Mouse (Mus musculus) heart, postnatal 0 days (tissue): ENCODE measurements around the gene Naa38. TPM values are rescaled to one million over a fixed set of nuclear protein-coding genes. Genes with fewer than 3 reads are reported as not detected.
A peak's percentile ranks its signal among the peaks of the same experiment; 100 is the strongest.

Source experiments
- ATAC-seq: fragments of 200-750 bp; cut with Nextera tagmentation; 2 replicates; pipeline ENCODE4 v1.8.0; 2017; ENCODE audit warnings: low read depth, moderate number of reproducible peaks, moderate library complexity; ENCODE audit not compliant: insufficient read depth
- DNase-seq: peaks from one replicate; pipeline ENCODE4 v3.0.0-alpha.2; 2016; ENCODE audit warnings: low spot score
- H3K27ac ChIP-seq: fragments of 300-500 bp; sonication (generic); 2 replicates; pipeline ENCODE4 v1.5.1; 2014; ENCODE audit warnings: low read depth, mild to moderate bottlenecking
- H3K27me3 ChIP-seq: fragments of 300-500 bp; sonication (generic); 2 replicates; pipeline ENCODE4 v1.6.1; 2014; ENCODE audit warnings: low read length, mixed read lengths; ENCODE audit not compliant: control insufficient read depth, insufficient read depth
- H3K36me3 ChIP-seq: fragments of 300-500 bp; sonication (generic); replicated peaks from 2 replicates; pipeline ENCODE4 v1.6.1; 2014; ENCODE audit warnings: low read length, mixed read lengths; ENCODE audit not compliant: control insufficient read depth, insufficient read depth
- H3K4me1 ChIP-seq: fragments of 300-500 bp; sonication (generic); 2 replicates; pipeline ENCODE4 v1.6.1; 2014; ENCODE audit warnings: antibody characterized with exemption; ENCODE audit not compliant: control insufficient read depth, insufficient read depth
- H3K4me2 ChIP-seq: fragments of 300-500 bp; sonication (generic); 2 replicates; pipeline ENCODE4 v1.6.1; 2014; ENCODE audit warnings: low read depth, mild to moderate bottlenecking, low read length, moderate library complexity
- H3K4me3 ChIP-seq: fragments of 300-500 bp; sonication (generic); 2 replicates; pipeline ENCODE4 v1.5.1; 2014; ENCODE audit warnings: low read depth, low read length
- H3K9ac ChIP-seq: fragments of 300-500 bp; sonication (generic); replicated peaks from 2 replicates; pipeline ENCODE4 v1.6.1; 2014; ENCODE audit warnings: low read depth, low read length, mixed read lengths
- H3K9me3 ChIP-seq: fragments of 300-500 bp; sonication (generic); replicated peaks from 2 replicates; pipeline ENCODE4 v1.6.1; 2016; ENCODE audit warnings: low read length; ENCODE audit not compliant: control insufficient read depth
- CTCF ChIP-seq: IDR thresholded peaks from 2 replicates; pipeline ENCODE4 v1.5.1; 2016; ENCODE audit warnings: antibody characterized with exemption, control low read depth, low read depth
- EP300 ChIP-seq: IDR thresholded peaks from 2 replicates; pipeline ENCODE4 v1.6.1; 2016; ENCODE audit warnings: antibody characterized with exemption, low read depth
- WGBS: fragments of 180-500 bp; shearing (Covaris S2); extraction: QIAGEN DNeasy Blood & Tissue Kit; methylation state at CpG from one replicate; pipeline ENCODE4 v1.1.7; 2014; 5-methylcytosine and 5-hydroxymethylcytosine counted together
- polyA plus RNA-seq: library from polyadenylated mRNA; unstranded; fragments of >200 nt; fragmentation: Nextera tagmentation; extraction: Ambion mirVana; gene quantifications from 2 replicates; pipeline ENCODE4 v1.2.1, GENCODE M21; 2015
- total RNA-seq: library from RNA; depleted of rRNA; stranded (reverse); fragments of >200 nt; gene quantifications from 2 replicates; pipeline ENCODE4 v1.2.3, GENCODE M21; 2014; ENCODE audit warnings: low replicate concordance

Gene Naa38
- total and polyA plus RNA-seq, 2 experiments from 2014 or later = 64.9 to 171 TPM

- H3K9me3 ChIP-seq = no peaks in the 10 kb centered on the region
- peaks cover 41% of the 10 kb centered on the region for H3K4me1 ChIP-seq
- WGBS = 51% methylated on average over 8 of the region's 8 CpGs
- no peak overlapping the region for H3K9ac ChIP-seq
- H3K27ac ChIP-seq = peak overlapping the region; percentile 49
- no peak for ATAC-seq
- no peak for TF ChIP-seq EP300
- no peak for TF ChIP-seq CTCF
- H3K4me3 ChIP-seq = no peak overlapping the region
- H3K4me2 ChIP-seq = peak overlapping the region; percentile 24; the same call in 1 of the 2 replicates
- peaks cover 34% of the 10 kb centered on the region for H3K36me3 ChIP-seq
- no peaks in the 10 kb centered on the region for H3K27me3 ChIP-seq
- DNase-seq = no peak
Observed at GRCm38 (mm10) chr11:69364376-69364775, 30.9 kb upstream of the Naa38 start.

GRCm38 (mm10) chr11:69364910-69365309, 30.4 kb upstream of the Naa38 start:
- no peak for TF ChIP-seq EP300
- no peak for TF ChIP-seq CTCF
- peak; percentile 81 for ATAC-seq
- H3K27ac ChIP-seq = peak overlapping the region; percentile 97
- peaks cover 41% of the 10 kb centered on the region for H3K4me1 ChIP-seq
- no peak overlapping the region for H3K4me3 ChIP-seq
- H3K9me3 ChIP-seq = no peaks in the 10 kb centered on the region
- H3K27me3 ChIP-seq = no peaks in the 10 kb centered on the region
- 2% methylated on average over 6 of the region's 6 CpGs for WGBS
- H3K9ac ChIP-seq = no peak overlapping the region
- peaks cover 30% of the 10 kb centered on the region for H3K36me3 ChIP-seq
- peak overlapping the region; percentile 24; the same call in 1 of the 2 replicates for H3K4me2 ChIP-seq
- peak; percentile 91 for DNase-seq

- no peak for TF ChIP-seq CTCF
- no peak for TF ChIP-seq EP300
- Histone ChIP-seq H3K4me3 (0 out of 2 replicates have a peak overlapping the region, but pooled peaks have one; percentile 99), H3K27ac (peak overlapping the region; percentile 97), H3K9ac (peak overlapping the region; percentile 54; the same call in 1 of the 2 replicates), H3K27me3 (no peaks in the 10 kb centered on the region), H3K36me3 (peaks cover 22% of the 10 kb centered on the region), H3K4me2 (peak overlapping the region; percentile 99), H3K4me1 (peaks cover 41% of the 10 kb centered on the region), H3K9me3 (no peaks in the 10 kb centered on the region)
- DNase-seq (no peak), ATAC-seq (no peak)
- 41% methylated on average over 6 of the region's 6 CpGs for WGBS
Observed at GRCm38 (mm10) chr11:69365722-69366121, 29.6 kb upstream of the Naa38 start.

GRCm38 (mm10) chr11:69366157-69366854, 29.0 kb upstream of the Naa38 start:
- ATAC-seq = peak; percentile 75
- peak overlapping the region; percentile 97 for H3K27ac ChIP-seq
- WGBS = under 1% methylated on average over 26 of the region's 26 CpGs
- peaks cover 17% of the 10 kb centered on the region for H3K36me3 ChIP-seq
- H3K4me3 ChIP-seq = peak overlapping the region; percentile 99
- TF ChIP-seq CTCF = 0 out of 2 replicates have a peak, but pooled peaks have one; percentile 14
- peak; percentile 37; the same call in 1 of the 2 replicates for TF ChIP-seq EP300
- H3K4me1 ChIP-seq = peaks cover 41% of the 10 kb centered on the region
- no peaks in the 10 kb centered on the region for H3K27me3 ChIP-seq
- DNase-seq = peak; percentile 96
- H3K4me2 ChIP-seq = peak overlapping the region; percentile 99
- no peaks in the 10 kb centered on the region for H3K9me3 ChIP-seq
- peak overlapping the region; percentile 99 for H3K9ac ChIP-seq

DNA sequence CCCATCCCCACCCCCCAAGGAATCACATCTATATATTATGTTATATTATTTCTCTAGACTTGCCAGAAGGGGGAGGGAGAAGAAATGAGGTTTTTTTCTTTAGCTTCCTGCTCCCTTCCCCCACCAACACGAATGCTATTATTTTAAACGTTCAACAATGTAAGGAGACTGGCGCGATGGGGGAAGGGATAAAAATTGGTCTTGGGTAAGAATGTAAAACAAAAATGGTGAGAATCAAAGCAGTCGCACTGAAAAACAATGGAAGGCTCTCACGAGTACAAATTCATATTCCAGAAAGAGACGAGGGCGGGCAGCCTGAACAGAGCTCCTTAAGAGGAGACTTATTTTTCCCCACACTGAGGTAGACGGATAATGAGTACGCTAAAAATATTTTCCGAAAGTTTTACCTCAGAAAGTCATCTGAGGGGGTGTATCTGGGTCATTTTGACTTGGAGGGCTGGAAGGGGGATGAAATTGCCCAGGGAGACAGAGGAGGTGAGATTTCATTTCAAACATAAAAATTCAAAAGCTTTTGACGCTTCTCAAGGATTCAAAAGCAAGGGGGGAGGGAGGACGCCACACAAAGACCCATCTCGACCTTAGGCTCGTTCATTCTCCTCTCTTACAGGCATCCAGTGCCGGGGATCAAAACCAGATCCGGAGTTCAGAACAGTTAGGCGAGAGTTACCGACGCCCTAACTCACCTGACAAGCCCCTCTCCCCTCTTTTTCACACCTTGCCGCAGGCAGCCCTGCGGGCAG, 28.3 kb upstream of the Naa38 start:
- DNase-seq = peak; percentile 36
- peaks cover 43% of the 10 kb centered on the region for H3K4me1 ChIP-seq
- no peaks in the 10 kb centered on the region for H3K9me3 ChIP-seq
- H3K27me3 ChIP-seq = no peaks in the 10 kb centered on the region
- H3K27ac ChIP-seq = peak overlapping the region; percentile 97
- H3K4me2 ChIP-seq = peak overlapping the region; percentile 99
- H3K9ac ChIP-seq = peak overlapping the region; percentile 99
- peaks cover 9% of the 10 kb centered on the region for H3K36me3 ChIP-seq
- under 1% methylated on average over 22 of the region's 22 CpGs for WGBS
- H3K4me3 ChIP-seq = peak overlapping the region; percentile 99
- ATAC-seq = no peak
- TF ChIP-seq EP300 (no peak; the same call in 1 of the 2 replicates), CTCF (no peak)
